Mouse (Mus musculus): ENCODE measurements at regions not wholly inside any gene's neighbourhood (a gene's known extent, or its start where the extent isn't known, plus 50 kb on each side); places are given as distances from the start of the nearest gene placed in this dataset.

DNA sequence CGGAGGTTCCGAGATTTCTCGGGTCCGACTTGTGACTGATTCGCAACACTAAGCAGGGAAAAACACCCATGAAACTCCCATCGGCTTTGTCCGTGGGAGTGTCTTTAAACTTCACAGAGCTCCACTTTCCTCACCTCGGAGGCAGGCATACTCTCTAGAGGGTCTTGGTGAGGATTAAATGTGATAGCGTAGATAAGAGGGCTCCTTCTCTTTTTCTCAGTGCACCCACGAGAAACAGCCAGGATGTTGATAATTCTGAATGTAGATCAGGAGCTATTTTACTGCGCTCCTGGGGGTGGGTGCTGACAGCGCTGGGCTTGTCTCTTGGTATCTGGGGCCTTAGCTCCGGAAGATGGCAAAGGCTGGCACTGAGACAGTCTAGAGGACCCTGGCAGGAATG lies 160.9 kb downstream of the Phlda1 start:
- Histone ChIP-seq H3K79me2 (ENCODE audit: control insufficient read depth, insufficient read depth, low read length, poor library complexity) (no peaks in the 10 kb centered on the region), H3K36me3 (ENCODE audit: control insufficient read depth in 1 of 2, insufficient read depth in 2 of 2, low read length in 2 of 2) (peaks cover 0 to 19% of the 10 kb centered on the region in 2 experiments; a peak in 2 of 4 replicates), H3K27ac (ENCODE audit: control insufficient read depth, low read depth, low read length) (no peak overlapping the region), H3K9me3 (replicated peaks; ENCODE audit: insufficient read depth, low read length) (no peaks in the 10 kb centered on the region), H3K27me3 (ENCODE audit: control insufficient read depth in 1 of 2, insufficient read depth in 2 of 2, low read length in 2 of 2) (no peaks in the 10 kb centered on the region; a peak in 1 of 4 replicates), H3K4me1 (ENCODE audit: control insufficient read depth in 1 of 2, insufficient read depth in 2 of 2, low read length in 2 of 2) (peaks cover 14 to 17% of the 10 kb centered on the region in 2 experiments), H3K4me3 (ENCODE audit: control insufficient read depth in 1 of 2, insufficient read depth in 1 of 2, low read depth in 2 of 2, low read length in 2 of 2) (no peak overlapping the region), H3K9ac (ENCODE audit: control insufficient read depth, low read depth, low read length, poor library complexity, severe bottlenecking) (no peak overlapping the region)
- TF ChIP-seq TCF12 (IDR thresholded peaks at IDR 0.05; ENCODE audit: low read depth, low read length): peak; percentile 44; the same call in 1 of the 2 replicates
- TF ChIP-seq ZKSCAN1 (IDR thresholded peaks at IDR 0.05; ENCODE audit: low read depth, low read length): no peak
- TF ChIP-seq GATA1 (IDR thresholded peaks at IDR 0.05; ENCODE audit: low read depth, low read length): peak; percentile 59; the same call in 1 of the 2 replicates
- peak; percentile 31 to 64; a peak in 3 of 4 replicates for TF ChIP-seq EP300 (IDR thresholded peaks at IDR 0.05; ENCODE audit: low read depth in 1 of 2, low read length in 2 of 2)
- peak; percentile 23; the same call in 1 of the 2 replicates for TF ChIP-seq ETS1 (IDR thresholded peaks at IDR 0.05; ENCODE audit: low read depth, low read length)
- TF ChIP-seq UBTF (IDR thresholded peaks at IDR 0.05; ENCODE audit: borderline replicate concordance, insufficient read depth, low read depth, low read length): no peak
- DNase-seq (ENCODE audit: low read depth, low spot score): peak; percentile 33

DNA sequence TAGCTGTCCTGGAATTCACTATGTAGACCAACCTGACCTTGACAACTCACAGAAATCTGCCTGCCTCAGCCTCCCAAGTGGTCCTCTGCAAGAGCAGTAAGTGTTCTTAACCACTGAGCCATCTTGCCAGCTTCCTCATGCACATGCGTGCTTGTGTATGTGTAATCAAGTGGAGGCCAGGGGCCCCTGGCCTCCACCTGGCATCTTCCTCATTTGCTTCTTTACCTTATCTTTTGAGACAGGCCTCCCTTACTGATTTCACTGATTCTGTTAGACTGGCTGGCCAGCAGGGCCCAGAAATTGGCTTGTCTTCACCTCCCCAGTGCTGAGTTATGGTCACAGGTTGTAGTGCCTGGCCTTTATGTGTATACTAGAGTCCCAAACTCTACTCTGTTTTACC lies 162.6 kb downstream of the Phlda1 start:
- Histone ChIP-seq H3K9me3 (replicated peaks; ENCODE audit: insufficient read depth, low read length) (no peaks in the 10 kb centered on the region), H3K79me2 (ENCODE audit: control insufficient read depth, insufficient read depth, low read length, poor library complexity) (no peaks in the 10 kb centered on the region), H3K27me3 (ENCODE audit: control insufficient read depth in 1 of 2, insufficient read depth in 2 of 2, low read length in 2 of 2) (no peaks in the 10 kb centered on the region), H3K4me3 (ENCODE audit: control insufficient read depth in 1 of 2, insufficient read depth in 1 of 2, low read depth in 2 of 2, low read length in 2 of 2) (no peak overlapping the region), H3K9ac (ENCODE audit: control insufficient read depth, low read depth, low read length, poor library complexity, severe bottlenecking) (no peak overlapping the region), H3K27ac (ENCODE audit: control insufficient read depth, low read depth, low read length) (no peak overlapping the region), H3K4me1 (ENCODE audit: control insufficient read depth in 1 of 2, insufficient read depth in 2 of 2, low read length in 2 of 2) (peaks cover 19 to 33% of the 10 kb centered on the region in 2 experiments), H3K36me3 (ENCODE audit: control insufficient read depth in 1 of 2, insufficient read depth in 2 of 2, low read length in 2 of 2) (peaks cover 0 to 30% of the 10 kb centered on the region in 2 experiments; a peak in 2 of 4 replicates)
- TF ChIP-seq GATA1 (IDR thresholded peaks at IDR 0.05; ENCODE audit: low read depth, low read length) (peak; percentile 89), SIN3A (IDR thresholded peaks at IDR 0.05; ENCODE audit: low read length) (0 out of 2 replicates have a peak, but pooled peaks have one; percentile 1), CHD2 (IDR thresholded peaks at IDR 0.05; ENCODE audit: low read length) (no peak), USF2 (IDR thresholded peaks at IDR 0.05; ENCODE audit: borderline replicate concordance in 1 of 2, insufficient read depth in 1 of 2, low read depth in 1 of 2, low read length in 2 of 2) (no peak), ZC3H11A (IDR thresholded peaks at IDR 0.05; ENCODE audit: low read depth, low read length) (no peak), TAL1 (IDR thresholded peaks at IDR 0.05; ENCODE audit: low read length) (peak; percentile 85), ETS1 (IDR thresholded peaks at IDR 0.05; ENCODE audit: low read depth, low read length) (peak; percentile 75; the same call in 1 of the 2 replicates), E2F4 (IDR thresholded peaks at IDR 0.05; ENCODE audit: borderline replicate concordance, low read depth, low read length) (no peak), MAX (IDR thresholded peaks at IDR 0.05; ENCODE audit: low read length) (no peak), BHLHE40 (IDR thresholded peaks at IDR 0.05; ENCODE audit: borderline replicate concordance, low read depth, low read length) (no peak), TCF12 (IDR thresholded peaks at IDR 0.05; ENCODE audit: low read depth, low read length) (peak; percentile 96), MEF2A (IDR thresholded peaks at IDR 0.05; ENCODE audit: extremely low read depth, insufficient replicate concordance, low read depth, low read length, poor library complexity, severe bottlenecking) (no peak), NRF1 (IDR thresholded peaks at IDR 0.05; ENCODE audit: insufficient read depth, low read depth, low read length, poor library complexity, severe bottlenecking) (peak; percentile 74), CTCF (IDR thresholded peaks at IDR 0.05 in 2 of 3, conservative IDR thresholded peaks at IDR 0.05 in 1 of 3; ENCODE audit: control insufficient read depth in 1 of 3, insufficient read depth in 1 of 3, low read depth in 2 of 3, low read length in 3 of 3, poor library complexity in 1 of 3, severe bottlenecking in 1 of 3) (no peak), ZNF384 (IDR thresholded peaks at IDR 0.05; ENCODE audit: low read depth, low read length) (no peak), RCOR1 (IDR thresholded peaks at IDR 0.05; ENCODE audit: low read depth, low read length) (peak; percentile 80), JUND (IDR thresholded peaks at IDR 0.05; ENCODE audit: low read depth, low read length) (no peak), EP300 (IDR thresholded peaks at IDR 0.05; ENCODE audit: low read depth in 1 of 2, low read length in 2 of 2) (peak; percentile 87 to 91), HCFC1 (IDR thresholded peaks at IDR 0.05; ENCODE audit: low read depth, low read length) (no peak), MXI1 (IDR thresholded peaks at IDR 0.05; ENCODE audit: low read depth, low read length) (no peak)
- DNase-seq (ENCODE audit: low read depth, low spot score): peak; percentile 69

Data from MEL (cell line).